Mouse (Mus musculus): ENCODE measurements around the gene Kank3. TPM values are rescaled to one million over a fixed set of nuclear protein-coding genes. Genes with fewer than 3 reads are reported as not detected.

Kank3 gene
- polyA plus RNA-seq (2014; fragmentation: Illumina TruSeq; extraction: RNeasy Lipid Tissue Mini Kit (QIAGEN cat#74804); ENCODE audit: low replicate concordance) = 3.9 TPM

DNA sequence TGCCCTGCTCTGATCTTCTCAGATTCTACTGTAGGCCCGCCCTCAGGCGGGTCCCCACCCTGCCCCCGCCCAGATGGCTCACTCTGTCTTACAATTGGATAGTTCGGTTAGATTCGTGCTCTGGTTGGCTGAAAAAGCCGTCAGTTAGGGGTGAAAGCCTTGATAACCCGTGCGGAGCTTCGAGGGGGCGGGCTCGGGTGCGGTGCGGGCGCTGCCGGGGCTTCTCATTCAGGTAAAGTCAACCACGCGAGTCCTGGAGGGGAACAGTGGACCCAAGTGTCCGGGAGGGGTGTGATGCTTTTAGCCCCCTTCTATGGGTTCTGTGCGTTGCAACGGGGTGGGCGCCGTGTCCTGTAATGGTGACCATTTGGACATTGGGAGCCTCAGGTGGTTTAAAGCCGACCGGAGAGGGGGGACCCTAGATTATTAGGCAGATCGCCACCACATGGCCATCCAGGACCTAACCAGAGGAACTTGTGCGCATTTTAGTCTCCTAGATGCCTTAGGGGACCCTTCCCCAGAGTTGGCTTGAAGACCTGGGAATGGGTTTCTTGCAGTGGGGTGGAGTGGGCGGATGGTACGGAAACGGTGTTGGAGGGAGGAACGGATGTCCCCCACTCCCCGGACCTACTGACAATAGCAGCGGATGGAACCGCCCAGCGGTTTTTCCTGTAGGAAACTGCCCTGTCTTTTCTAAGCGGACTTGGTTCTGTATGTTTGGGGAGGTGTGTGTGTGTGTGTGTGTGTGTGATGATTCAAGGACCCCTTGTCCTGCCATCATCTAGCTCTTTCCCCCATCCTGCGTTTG lies at the start of gene Kank3:
Kank3 (plus strand) TSS at position 186 of the 808 bp plus-strand sequence.

DNA sequence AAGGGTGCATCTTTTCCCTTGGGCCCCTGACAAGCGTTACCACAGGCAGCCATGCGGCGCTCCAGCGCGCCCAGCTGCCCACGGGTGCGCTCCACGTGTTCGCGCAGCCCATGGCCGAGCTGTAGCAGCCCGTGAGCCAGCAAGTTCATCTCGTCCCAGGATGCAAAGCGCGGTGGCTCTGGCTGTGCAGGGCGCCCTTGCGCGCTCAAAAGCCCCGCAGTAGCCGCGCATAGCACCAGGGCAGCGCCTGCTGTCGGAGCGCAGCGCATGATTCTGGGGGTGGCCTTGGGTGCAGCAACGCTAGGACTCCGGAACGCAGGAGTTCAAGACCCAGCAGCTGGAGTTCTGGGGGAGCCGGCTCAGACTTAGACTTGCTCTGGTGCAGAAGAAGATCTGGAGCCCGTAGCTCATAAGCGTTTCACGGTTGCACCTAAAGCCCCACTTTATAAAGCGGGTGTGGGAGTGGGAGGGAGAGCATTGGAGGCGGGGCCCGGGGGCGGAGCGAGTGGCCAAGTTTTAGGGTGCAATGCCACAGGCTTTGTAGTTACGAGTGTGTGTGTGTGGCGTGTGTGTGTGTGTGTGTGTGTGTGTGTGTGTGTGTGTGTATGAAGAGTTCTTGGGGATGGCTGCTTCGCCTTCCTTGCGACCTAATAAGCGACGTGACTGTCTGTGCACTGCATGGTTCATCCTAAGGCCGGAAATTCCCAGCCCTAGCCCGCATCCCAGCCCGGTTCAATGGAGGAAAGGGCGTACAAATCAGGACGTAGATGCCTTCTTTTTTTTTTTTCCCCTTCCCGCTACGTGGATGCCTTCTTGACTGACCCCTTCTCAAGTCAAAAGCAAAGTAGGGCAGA lies 29.0 kb upstream of the Kank3 start, which contains the start of gene Angptl4:
Angptl4 (minus strand) TSS at position 707 of the 854 bp plus-strand sequence.

DNA sequence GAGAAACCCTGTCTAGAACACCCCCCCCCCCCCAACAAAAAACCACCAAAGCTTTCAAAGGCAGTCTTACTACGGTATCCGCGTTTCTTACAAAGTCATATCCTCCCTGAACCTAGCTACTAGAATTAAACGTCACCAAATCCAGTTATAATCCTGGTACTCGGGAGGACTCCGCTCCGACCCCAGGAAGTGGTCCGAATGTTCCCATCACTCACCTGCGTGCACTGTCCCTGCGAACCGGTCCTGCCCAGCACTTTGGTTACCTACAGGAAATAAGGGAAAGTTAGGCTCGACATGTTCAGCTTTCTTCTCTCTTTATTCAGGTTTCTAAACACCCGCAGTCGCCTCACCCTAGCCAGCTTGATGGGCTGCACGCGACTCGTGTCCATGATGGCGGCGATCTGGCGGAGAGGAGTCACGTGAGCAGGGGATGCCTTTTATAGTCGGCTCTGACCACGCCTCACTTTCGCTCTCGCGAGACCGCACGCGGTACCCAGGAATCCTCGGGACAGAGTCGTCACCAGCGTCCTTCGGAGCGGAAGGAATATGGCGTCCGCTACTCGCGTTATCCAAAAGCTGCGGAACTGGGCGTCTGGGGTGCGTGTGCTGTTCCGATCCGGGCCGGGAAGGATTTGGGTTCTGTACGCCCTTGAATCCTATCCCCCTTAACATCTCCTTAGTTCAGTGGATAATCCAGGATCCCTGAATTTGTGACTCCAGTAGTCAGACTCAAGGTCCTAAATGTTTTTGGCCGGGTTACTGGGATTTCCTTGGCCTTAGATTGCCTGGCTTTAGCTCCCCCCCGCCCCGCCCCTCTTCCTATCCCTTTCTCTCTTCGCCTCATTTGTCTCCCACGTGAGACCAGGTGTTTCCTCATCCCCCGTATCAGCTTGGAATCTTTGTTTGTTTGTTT lies 14.0 kb downstream of the Kank3 start, which contains the start of the genes Rps28 and Ndufa7:
Rps28 (minus strand) TSS at position 479 of the 913 bp plus-strand sequence.
Ndufa7 (plus strand) TSS at position 489 of the 913 bp plus-strand sequence.

DNA sequence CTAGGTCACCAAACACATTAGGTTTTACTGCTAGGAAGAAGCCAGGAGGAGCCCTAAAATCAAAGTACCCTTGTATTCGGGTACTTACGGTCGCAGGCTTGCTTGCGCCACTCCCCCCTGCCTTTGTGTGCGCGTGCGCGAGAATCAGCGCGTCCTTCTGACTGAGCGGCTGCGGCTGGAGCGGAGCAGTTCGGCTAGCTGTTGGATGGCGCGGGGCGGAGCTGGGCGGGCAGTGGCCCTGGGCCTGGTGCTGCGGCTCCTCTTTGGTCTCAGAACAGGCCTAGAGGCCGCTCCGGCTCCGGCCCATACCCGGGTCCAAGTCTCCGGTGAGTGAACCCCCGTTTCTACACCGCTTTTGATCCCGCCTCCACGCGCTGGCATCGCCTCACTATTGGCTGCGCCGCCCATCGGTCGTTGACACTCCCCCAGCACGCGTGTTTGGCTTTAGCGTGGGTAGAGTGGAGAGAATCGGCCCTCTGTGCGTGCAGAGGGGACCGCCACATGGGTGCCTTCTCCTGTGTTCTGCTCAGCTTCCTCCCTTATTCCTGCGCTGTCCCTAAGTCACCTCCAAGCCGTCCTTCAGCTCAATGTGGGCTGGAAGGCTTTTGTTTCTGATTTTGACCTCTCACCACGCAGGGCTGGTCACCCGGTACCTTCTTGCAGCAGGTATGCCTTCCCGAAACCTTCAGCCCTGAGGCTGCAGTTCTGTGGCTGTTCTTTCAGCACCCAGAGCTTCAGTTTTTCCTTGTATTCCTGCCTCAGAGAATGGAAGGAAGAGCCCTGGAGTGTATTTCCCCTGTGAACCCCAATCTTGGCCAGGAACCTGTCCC lies 32.9 kb downstream of the Kank3 start, which contains the start of gene Cd320:
Cd320 (plus strand) TSS at position 126 of the 830 bp plus-strand sequence.

Other genes with a start within 250 kb of the Kank3 start
- 2.8 TPM for gene Zfp414, start 181.4 kb upstream of the Kank3 start, polyA plus RNA-seq (2014; fragmentation: Illumina TruSeq; extraction: RNeasy Lipid Tissue Mini Kit (QIAGEN cat#74804); ENCODE audit: low replicate concordance)
- gene Pram1, start 172.5 kb upstream of the Kank3 start, polyA plus RNA-seq (2014; fragmentation: Illumina TruSeq; extraction: RNeasy Lipid Tissue Mini Kit (QIAGEN cat#74804); ENCODE audit: low replicate concordance) = not detected
- gene Hnrnpm, start 123.7 kb upstream of the Kank3 start, polyA plus RNA-seq (2014; fragmentation: Illumina TruSeq; extraction: RNeasy Lipid Tissue Mini Kit (QIAGEN cat#74804); ENCODE audit: low replicate concordance) = 378 TPM
- 10.5 TPM for gene March2, start 91.8 kb upstream of the Kank3 start, polyA plus RNA-seq (2014; fragmentation: Illumina TruSeq; extraction: RNeasy Lipid Tissue Mini Kit (QIAGEN cat#74804); ENCODE audit: low replicate concordance)
- 16.2 TPM for gene Rab11b, start 50.0 kb upstream of the Kank3 start, polyA plus RNA-seq (2014; fragmentation: Illumina TruSeq; extraction: RNeasy Lipid Tissue Mini Kit (QIAGEN cat#74804); ENCODE audit: low replicate concordance)
- gene Angptl4, start 28.7 kb upstream of the Kank3 start, polyA plus RNA-seq (2014; fragmentation: Illumina TruSeq; extraction: RNeasy Lipid Tissue Mini Kit (QIAGEN cat#74804); ENCODE audit: low replicate concordance) = 0.67 TPM
- 30.6 TPM for gene Rps28, start 14.0 kb downstream of the Kank3 start, polyA plus RNA-seq (2014; fragmentation: Illumina TruSeq; extraction: RNeasy Lipid Tissue Mini Kit (QIAGEN cat#74804); ENCODE audit: low replicate concordance)
- gene Ndufa7, start 14.1 kb downstream of the Kank3 start, polyA plus RNA-seq (2014; fragmentation: Illumina TruSeq; extraction: RNeasy Lipid Tissue Mini Kit (QIAGEN cat#74804); ENCODE audit: low replicate concordance) = 20.8 TPM
- 0.85 TPM for gene Cd320, start 32.6 kb downstream of the Kank3 start, polyA plus RNA-seq (2014; fragmentation: Illumina TruSeq; extraction: RNeasy Lipid Tissue Mini Kit (QIAGEN cat#74804); ENCODE audit: low replicate concordance)
- gene Gm7029, start 63.3 kb downstream of the Kank3 start, polyA plus RNA-seq (2014; fragmentation: Illumina TruSeq; extraction: RNeasy Lipid Tissue Mini Kit (QIAGEN cat#74804); ENCODE audit: low replicate concordance) = not detected
- gene Kifc1, start 80.1 kb downstream of the Kank3 start, polyA plus RNA-seq (2014; fragmentation: Illumina TruSeq; extraction: RNeasy Lipid Tissue Mini Kit (QIAGEN cat#74804); ENCODE audit: low replicate concordance) = 2.4 TPM
- not detected for gene Platr17, start 94.6 kb downstream of the Kank3 start, polyA plus RNA-seq (2014; fragmentation: Illumina TruSeq; extraction: RNeasy Lipid Tissue Mini Kit (QIAGEN cat#74804); ENCODE audit: low replicate concordance)
- 2.6 TPM for gene Daxx, start 98.9 kb downstream of the Kank3 start, polyA plus RNA-seq (2014; fragmentation: Illumina TruSeq; extraction: RNeasy Lipid Tissue Mini Kit (QIAGEN cat#74804); ENCODE audit: low replicate concordance)
- gene Tapbp, start 105.4 kb downstream of the Kank3 start, polyA plus RNA-seq (2014; fragmentation: Illumina TruSeq; extraction: RNeasy Lipid Tissue Mini Kit (QIAGEN cat#74804); ENCODE audit: low replicate concordance) = 57.9 TPM
- 0.78 TPM for gene Zbtb22, start 105.4 kb downstream of the Kank3 start, polyA plus RNA-seq (2014; fragmentation: Illumina TruSeq; extraction: RNeasy Lipid Tissue Mini Kit (QIAGEN cat#74804); ENCODE audit: low replicate concordance)
- gene Rgl2, start 119.0 kb downstream of the Kank3 start, polyA plus RNA-seq (2014; fragmentation: Illumina TruSeq; extraction: RNeasy Lipid Tissue Mini Kit (QIAGEN cat#74804); ENCODE audit: low replicate concordance) = 2.2 TPM
- gene Pfdn6, start 129.8 kb downstream of the Kank3 start, polyA plus RNA-seq (2014; fragmentation: Illumina TruSeq; extraction: RNeasy Lipid Tissue Mini Kit (QIAGEN cat#74804); ENCODE audit: low replicate concordance) = 6.7 TPM
- gene Wdr46, start 130.1 kb downstream of the Kank3 start, polyA plus RNA-seq (2014; fragmentation: Illumina TruSeq; extraction: RNeasy Lipid Tissue Mini Kit (QIAGEN cat#74804); ENCODE audit: low replicate concordance) = 0.26 TPM
- not detected for gene B3galt4, start 141.0 kb downstream of the Kank3 start, polyA plus RNA-seq (2014; fragmentation: Illumina TruSeq; extraction: RNeasy Lipid Tissue Mini Kit (QIAGEN cat#74804); ENCODE audit: low replicate concordance)
- gene Vps52, start 145.3 kb downstream of the Kank3 start, polyA plus RNA-seq (2014; fragmentation: Illumina TruSeq; extraction: RNeasy Lipid Tissue Mini Kit (QIAGEN cat#74804); ENCODE audit: low replicate concordance) = 2.0 TPM
- gene Rps18, start 145.5 kb downstream of the Kank3 start, polyA plus RNA-seq (2014; fragmentation: Illumina TruSeq; extraction: RNeasy Lipid Tissue Mini Kit (QIAGEN cat#74804); ENCODE audit: low replicate concordance) = 6.8 TPM
- 431 TPM for gene H2-K1, start 189.8 kb downstream of the Kank3 start, polyA plus RNA-seq (2014; fragmentation: Illumina TruSeq; extraction: RNeasy Lipid Tissue Mini Kit (QIAGEN cat#74804); ENCODE audit: low replicate concordance)
- gene Ring1, start 214.2 kb downstream of the Kank3 start, polyA plus RNA-seq (2014; fragmentation: Illumina TruSeq; extraction: RNeasy Lipid Tissue Mini Kit (QIAGEN cat#74804); ENCODE audit: low replicate concordance) = 0.74 TPM
- gene H2-Ke6, start 217.5 kb downstream of the Kank3 start, polyA plus RNA-seq (2014; fragmentation: Illumina TruSeq; extraction: RNeasy Lipid Tissue Mini Kit (QIAGEN cat#74804); ENCODE audit: low replicate concordance) = not detected
- 0.48 TPM for gene Slc39a7, start 221.2 kb downstream of the Kank3 start, polyA plus RNA-seq (2014; fragmentation: Illumina TruSeq; extraction: RNeasy Lipid Tissue Mini Kit (QIAGEN cat#74804); ENCODE audit: low replicate concordance)
- gene Rxrb, start 221.3 kb downstream of the Kank3 start, polyA plus RNA-seq (2014; fragmentation: Illumina TruSeq; extraction: RNeasy Lipid Tissue Mini Kit (QIAGEN cat#74804); ENCODE audit: low replicate concordance) = 0.22 TPM
- gene Col11a2, start 228.9 kb downstream of the Kank3 start, polyA plus RNA-seq (2014; fragmentation: Illumina TruSeq; extraction: RNeasy Lipid Tissue Mini Kit (QIAGEN cat#74804); ENCODE audit: low replicate concordance) = not detected

Measured in small intestine, adult 10 weeks (tissue).